Mouse (Mus musculus) mature B cell (primary cell): ENCODE results near the gene 4933411K16Rik.

Experiments
- in situ Hi-C: fragments of 300-500 bp; cut with MboI; formaldehyde crosslinking; loops from 2 replicates; pipeline ENCODE4 v1.14.3; 2019

Gene 4933411K16Rik

GRCm38 (mm10) chr19:42051948-42052347 is at the start of gene 4933411K16Rik:
TSS of gene 4933411K16Rik (plus strand) at chr19:42052248.
- in situ Hi-C loops: no loop called here

DNA sequence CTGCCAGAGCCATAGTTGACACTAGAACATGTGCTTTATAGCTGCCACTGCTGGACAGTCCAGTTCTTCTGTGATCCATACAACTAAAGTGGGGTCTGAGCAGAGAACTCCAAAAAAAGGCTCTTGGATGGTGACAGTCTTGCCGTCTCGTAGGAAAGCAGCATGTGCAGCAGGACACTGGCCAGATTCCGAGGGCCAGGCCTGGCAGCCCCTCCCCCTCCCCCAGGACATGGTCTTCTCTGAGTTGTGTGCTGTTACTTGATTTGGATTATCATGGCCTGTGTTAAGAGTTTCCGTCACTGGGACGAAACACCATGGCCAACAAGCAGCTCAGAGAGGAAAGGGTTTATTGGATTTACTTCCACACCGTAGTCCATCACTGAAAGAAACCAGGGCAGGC is 47.8 kb upstream of the 4933411K16Rik start:
- in situ Hi-C loops: no loop called here

GRCm38 (mm10) chr19:42005616-42006015 is 46.4 kb upstream of the 4933411K16Rik start:
- in situ Hi-C loops: no loop called here

DNA sequence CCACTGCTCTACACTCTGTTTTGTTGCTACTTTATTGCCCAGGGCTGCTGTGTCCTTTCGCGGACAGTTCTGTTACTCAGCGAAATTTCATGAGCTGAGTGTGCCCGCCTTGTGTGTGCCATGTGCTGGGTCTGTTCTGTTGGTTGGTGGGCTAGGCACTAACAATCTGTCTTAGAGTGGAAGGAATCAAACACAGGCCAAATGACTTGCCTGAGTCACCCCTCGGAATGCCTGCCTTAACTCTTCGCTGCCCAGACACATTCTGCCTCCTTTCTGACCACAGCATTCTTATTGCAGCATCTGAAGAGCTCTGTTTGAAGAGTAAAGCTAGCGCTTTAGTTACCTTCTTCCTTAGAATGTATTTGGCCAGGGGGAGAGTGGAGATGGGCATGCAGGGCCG is 45.5 kb upstream of the 4933411K16Rik start:
- in situ Hi-C loops: no loop called here

- in situ Hi-C loops: no loop called here
Observed at GRCm38 (mm10) chr19:42008586-42008985, 43.5 kb upstream of the 4933411K16Rik start.

DNA sequence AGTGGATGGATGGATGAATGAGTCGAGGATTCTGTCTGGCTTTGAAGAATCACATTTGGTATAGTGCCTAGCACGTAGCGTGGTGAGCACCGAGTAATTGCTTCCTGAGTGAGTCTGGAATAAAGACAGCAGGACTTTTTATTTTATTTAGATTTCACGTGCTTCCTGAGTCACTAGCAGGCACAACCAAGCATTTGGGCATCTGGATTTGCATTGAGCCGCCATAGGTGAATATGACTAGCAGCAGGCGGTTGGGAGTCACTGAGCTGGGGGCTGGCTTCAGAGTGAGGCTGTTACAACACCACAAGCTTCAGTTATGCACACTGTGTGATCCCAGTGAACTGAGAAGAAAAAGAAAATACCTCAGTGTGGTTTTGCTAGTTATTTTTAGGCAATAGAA is 43.0 kb upstream of the 4933411K16Rik start:
- in situ Hi-C loops: no loop called here

GRCm38 (mm10) chr19:42010436-42010835 is 41.6 kb upstream of the 4933411K16Rik start:
- in situ Hi-C loops: no loop called here

DNA sequence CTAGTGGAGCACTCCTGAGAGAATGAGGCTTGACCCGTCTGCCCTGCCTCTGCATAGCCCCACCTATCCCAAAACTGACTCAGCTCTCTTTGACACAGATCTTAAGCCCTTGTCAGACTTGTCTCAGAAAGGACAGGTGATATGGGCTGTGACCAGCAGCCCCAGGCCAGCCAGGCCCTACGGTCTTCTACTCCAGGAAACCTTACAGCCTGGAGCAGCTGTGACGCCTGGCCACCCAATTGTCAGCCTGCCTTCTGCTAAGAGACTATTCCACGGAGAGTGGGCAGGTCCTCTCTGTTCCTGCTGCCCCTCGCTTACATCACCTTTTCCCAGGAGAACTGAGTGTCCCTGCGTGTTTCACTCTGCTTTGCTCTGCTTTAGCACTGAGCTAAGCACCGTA is 40.9 kb upstream of the 4933411K16Rik start:
- in situ Hi-C loops: no loop called here

DNA sequence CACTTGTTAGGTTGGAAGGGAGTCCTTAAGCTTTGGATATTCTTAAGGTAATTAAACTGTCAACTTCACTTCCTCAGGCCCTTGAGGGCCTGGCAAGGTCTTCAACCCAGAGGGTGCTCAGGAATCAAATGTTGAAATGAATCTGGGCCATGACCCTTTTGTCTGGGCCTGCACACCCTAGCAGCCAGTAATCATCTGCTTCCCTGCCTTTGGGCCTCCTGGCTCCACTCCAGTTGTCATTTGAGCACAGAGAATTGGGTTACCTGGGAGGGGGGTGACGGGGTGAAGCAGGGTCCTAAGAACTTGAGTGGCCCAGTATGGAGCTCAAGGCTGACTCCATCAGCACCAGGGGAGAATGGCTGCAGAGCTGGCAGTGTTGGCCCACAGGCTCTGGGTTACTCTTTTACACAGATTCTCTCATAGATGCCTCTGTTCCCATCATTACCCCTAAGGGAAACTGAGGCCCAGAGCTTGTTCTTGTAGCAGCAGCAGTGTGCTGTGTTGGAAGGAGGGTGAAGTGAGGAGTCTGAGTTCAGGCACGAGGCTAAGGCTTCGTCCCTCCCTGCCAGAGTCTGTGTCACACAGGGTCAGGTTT is 37.7 kb upstream of the 4933411K16Rik start:
- in situ Hi-C loops: no loop called here

- in situ Hi-C loops: no loop called here
Observed at GRCm38 (mm10) chr19:42015001-42015400, 37.0 kb upstream of the 4933411K16Rik start.

DNA sequence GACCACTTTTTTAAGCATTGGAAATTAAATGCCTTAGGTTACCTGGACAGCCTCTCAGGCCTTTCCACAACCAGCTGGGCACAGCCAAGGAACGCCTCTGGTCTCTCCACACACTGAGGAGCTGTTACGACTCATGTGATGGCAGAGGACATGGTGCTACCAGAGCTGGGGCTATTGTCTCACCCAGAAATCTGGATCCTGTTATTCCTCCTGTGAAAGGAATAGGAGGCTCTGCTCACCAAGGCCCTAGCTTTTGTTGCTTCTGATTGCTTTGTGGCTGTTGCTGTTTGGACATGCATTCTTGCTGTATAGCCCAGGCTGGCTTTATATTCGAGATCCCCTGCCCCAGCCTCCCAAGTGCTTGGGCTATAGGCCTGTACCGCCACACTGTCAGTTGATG is 35.8 kb upstream of the 4933411K16Rik start:
- in situ Hi-C loops: no loop called here

DNA sequence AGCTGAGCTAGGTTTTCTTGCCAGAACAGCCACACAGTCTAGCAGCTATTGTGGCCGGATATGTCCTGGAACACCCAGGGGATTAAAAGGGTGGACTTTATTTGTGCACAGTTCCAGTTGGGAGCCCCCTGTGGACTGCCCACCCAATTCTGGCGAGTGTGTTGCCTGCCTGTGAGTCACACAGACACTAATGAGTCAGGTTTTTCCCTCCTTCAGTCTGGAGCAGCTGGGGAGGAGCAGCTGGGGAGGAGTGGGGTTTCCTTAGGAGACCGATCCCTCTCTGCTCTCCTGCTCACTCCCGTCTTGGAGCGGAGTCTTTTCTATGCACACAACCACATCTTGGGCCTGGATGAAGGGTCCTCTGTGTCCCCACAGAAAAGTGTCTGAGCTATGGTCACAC is 35.2 kb upstream of the 4933411K16Rik start:
- in situ Hi-C loops: no loop called here

- in situ Hi-C loops: no loop called here
Observed at GRCm38 (mm10) chr19:42017399-42018247, 34.4 kb upstream of the 4933411K16Rik start.

DNA sequence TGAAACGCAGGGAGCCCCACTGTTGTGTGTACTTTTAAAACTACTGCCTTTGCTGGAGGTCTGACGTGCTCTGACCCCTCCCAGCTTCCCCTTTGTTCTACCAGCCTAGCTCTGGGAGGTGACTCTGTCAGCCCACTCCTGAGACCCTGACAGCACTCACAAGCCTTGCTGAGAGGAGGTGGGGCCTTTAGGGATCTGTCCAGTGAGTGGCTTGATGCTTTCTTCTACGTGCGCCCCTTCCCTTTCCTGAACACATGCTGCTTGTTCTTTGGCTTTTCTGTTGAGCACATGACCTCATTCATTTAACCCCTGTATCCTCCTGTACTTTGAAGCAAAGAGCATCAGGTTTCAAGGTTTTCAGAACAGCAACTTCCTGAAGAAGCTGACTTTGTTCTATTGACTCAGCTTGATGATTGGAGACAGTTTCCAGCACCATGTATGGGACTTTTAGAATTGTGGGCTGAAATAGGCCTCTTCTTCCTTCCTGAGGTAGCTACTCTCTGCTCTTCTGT is 33.0 kb upstream of the 4933411K16Rik start:
- in situ Hi-C loops: no loop called here

- in situ Hi-C loops: no loop called here
Observed at GRCm38 (mm10) chr19:42021681-42022541, 30.1 kb upstream of the 4933411K16Rik start.

GRCm38 (mm10) chr19:42022542-42022848 is 29.6 kb upstream of the 4933411K16Rik start:
- in situ Hi-C loops: no loop called here

GRCm38 (mm10) chr19:42026158-42026557 is 25.9 kb upstream of the 4933411K16Rik start:
- in situ Hi-C loops: no loop called here

DNA sequence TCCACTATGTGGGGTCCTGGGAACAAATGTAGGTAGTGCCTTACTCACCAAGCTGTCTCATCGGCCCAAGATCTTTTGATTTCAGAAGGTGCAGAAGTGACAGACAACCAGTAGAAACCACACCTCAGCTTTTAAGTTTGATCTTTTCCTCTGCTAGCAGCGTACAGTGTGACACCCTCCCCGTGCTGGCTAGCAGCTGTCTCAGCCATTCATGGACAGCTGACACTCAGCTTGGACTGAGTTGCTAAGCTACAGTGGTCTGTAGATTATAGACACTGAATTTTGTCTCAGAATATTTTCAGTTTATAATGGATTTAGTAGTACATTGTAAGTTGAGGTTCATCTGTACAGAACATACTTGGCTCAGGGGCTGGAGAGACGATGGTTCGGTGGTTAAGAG is 20.9 kb upstream of the 4933411K16Rik start:
- in situ Hi-C loops: no loop called here

DNA sequence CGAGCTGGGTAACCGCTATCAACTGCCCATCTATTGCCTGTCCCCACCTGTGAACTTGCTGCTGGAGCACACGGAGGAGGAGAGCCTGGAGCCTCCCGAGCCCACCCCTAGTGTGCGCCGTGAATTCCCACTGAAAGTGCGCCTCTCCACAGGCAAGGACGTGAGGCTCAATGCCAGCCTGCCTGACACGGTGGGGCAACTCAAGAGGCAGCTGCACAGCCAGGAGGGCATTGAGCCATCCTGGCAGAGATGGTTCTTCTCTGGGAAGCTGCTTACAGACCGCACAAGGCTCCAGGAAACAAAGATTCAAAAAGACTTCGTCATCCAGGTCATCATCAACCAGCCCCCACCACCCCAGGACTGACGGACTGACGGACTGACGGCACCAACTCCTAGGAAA is 18.4 kb upstream of the 4933411K16Rik start:
- in situ Hi-C loops: no loop called here

DNA sequence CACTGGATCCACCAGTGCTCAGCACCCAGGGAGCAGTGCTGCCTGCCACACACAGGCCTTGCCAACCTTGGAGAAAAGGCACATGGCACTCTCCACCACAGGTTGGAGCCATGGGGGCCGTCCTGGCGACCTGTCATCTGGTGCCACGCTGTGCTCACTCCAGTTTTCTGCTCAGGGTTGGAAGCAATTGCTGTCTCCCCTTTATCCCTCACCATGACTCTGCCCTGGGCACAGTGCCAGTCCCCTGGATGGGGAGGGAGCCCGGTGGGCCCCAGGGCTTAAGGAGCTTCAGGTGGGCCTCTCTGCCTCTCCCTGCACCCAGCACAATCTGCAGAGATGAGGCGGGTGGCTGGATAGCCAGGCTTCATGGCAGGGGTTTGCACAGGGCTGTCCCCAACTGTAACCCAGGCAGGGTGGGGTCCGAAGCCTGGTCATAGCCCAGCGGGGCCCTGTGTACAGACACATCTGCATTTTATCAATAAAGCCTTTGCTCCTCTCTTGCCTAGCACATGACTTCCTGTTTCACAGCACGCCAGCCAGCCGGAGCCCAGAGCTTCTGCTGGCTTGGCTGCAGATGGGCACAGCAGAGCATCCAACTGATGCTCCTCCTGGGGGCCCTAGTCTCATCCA is 17.8 kb upstream of the 4933411K16Rik start:
- in situ Hi-C loops: no loop called here

DNA sequence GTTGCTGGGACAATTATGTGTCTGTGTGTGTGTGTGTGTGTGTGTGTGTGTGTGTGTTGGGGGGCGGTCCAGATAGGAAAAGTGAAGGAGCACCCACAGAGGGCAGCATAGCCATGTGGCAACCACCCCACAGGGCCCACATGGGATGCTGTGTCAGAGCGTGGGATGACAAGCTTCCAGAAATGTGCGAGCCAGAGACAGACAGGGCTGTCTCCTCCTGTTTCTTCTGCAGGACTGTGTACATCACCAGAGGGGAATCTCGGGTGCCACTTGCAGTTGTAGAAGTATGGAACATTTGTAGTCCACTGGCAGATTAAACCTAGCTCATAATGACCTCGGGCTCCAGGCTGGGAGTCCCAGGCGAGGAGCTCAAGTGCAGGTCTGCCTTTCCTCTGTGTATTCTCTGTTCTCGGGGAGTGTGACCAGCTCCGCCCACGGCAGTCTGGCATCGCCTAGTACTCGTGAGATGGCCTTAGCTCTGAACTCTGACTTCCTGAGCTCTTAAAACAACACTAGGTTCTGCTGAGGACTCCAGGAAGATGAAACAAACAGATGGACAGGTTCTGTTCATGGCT is 17.1 kb upstream of the 4933411K16Rik start:
- in situ Hi-C loops: no loop called here
